Mouse (Mus musculus) heart, adult 8-10 months (tissue): ENCODE data around the gene Daam1. TPM values are rescaled to one million over a fixed set of nuclear protein-coding genes. Genes with fewer than 3 reads are reported as not detected.
"Not testable (repeated sequence)": the region's sequence is repeated elsewhere in the genome, so short reads cannot be mapped to it uniquely, and the experiment has no call there.

Experiments
- DNase-seq: peaks from one replicate; pipeline ENCODE4 v3.0.0; 2022; ENCODE audit warnings: low spot score
- total RNA-seq, 4 experiments: library from RNA; stranded (reverse); gene quantifications; 2 replicates each; pipeline ENCODE4 v1.2.4; 2022

Gene Daam1
- total RNA-seq, 4 experiments from 2014 or later, result 63.9 to 82.9 (median 76.6) TPM

DNA sequence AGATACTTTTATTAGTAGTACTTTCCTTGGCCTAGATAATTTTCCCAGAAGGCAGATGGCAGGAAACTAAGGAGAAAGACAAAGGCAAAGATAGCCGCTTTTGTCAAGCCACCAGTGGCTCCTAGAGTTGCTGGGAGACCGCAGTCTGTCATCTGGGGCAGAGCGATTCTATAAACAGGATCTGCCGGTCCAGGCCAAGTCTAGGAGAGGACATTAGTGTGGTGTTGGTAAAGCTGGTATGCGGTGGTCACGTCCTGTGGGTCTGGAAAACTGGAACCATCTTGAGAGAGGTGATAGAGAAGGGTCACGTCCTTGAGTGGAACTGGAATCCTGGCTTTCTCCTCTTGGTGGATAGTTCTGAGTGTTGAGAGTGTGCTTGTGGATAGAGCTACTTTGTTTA lies 3.2 kb downstream of the Daam1 start:
- peak; percentile 38 for DNase-seq

DNA sequence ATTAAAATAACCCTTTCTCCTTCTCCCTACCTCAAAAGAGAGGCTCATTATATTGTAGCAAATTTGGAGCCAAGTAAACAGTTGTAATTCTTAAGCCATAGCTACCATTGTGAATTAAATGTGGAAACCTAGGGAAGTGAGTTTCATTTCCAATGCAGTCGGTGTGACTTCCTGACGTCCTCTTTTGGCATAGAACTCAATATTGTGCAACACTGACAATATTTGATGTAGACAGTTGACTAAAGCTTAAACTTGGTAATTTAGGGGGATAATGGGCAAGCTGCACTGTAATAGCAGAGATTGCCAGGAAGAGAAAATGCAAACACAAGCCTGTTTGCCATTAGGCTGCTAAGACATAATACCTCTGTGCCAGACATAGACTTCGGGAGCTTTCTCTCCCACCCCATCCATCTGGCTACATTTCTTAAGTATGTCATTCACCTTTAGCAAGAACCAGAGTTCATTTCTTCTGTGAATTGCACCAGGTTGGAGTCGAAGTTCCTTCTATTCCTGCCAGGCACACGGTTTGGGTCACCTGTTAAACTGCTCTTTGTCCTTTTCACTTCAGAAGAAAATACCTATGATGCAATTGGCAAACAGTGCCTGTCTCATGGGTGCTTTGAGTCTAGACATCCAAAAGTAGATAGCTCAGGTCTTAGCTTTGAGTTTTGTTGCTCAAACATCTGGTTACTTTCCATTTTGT lies 5.2 kb downstream of the Daam1 start:
- DNase-seq, result peak; percentile 54

DNA sequence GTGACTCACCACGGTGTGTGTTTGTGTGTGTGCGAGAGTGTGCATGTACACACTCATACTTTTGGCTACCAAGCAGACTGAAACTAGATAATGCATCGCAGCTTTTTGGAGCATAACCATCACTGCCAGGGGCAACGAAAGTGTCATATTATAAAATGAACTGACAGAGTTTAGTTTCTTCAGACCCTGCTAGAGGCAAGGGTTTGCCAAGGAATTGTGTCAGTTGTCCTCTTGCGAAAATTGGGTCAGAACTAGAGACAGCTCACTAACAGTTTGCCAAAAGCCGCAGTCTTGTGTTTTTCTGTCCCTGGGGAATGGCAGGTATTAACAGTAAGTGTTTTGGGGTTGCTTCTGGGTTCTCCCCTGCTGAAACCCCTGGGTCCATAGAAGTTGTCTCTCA lies 5.9 kb downstream of the Daam1 start:
- DNase-seq, result no peak

DNA sequence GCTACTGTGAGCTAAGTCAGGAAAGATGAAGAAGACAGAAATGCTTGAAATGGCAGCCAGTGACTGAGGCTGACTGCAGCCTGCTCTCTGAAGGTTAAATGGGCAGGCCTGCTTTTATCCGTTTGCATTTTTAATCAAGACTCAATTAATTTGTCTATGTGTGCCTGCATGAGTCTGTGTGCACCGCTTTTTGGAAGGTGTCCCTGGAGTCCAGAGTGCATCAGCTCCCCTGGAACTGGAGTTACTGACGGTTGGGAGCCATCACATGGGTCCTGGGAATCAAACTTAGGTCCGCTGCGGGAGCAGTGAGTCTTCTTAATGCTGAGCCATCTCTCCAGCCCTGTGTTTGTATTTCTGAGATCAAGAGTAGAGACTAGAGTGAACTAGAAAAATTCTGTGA lies 6.7 kb downstream of the Daam1 start:
- no peak for DNase-seq

DNA sequence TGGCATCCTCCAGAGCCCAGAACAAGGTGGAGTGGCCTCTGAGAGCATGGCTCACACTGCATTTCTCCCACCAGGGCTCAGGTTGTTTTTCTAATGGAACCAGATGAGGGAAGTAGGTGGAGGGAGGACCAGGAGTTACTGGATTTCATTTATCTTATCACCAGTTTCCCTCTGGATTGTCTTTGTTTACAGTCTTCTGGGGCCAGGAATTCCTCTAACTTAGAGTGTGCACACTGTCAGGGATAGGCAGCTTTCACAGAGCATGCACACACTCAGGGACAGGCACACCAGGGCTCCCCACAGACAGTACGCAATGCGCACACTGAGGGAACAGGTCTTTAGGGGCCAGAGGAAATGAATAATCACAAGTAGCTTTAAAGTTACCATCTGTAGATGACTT lies 7.4 kb downstream of the Daam1 start:
- DNase-seq, result no peak

DNA sequence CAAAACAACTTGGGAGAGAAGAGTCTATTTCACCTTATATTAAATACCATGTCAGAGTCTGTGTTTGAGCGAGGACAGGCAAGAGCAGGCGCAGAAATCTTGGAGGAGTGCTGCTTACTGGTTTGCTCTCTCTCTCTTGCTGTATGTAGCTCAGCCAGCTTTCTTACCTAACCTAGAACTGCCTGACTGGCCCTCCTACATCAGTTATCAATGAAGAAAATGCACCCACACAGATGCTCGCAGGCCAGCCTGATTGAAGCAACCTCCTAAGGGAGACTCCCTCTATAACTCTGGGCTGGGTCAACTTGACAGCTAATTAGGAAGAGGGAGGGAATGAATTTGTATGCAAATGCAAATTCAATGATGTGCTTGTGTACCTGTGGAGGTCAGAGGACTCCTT lies 8.8 kb downstream of the Daam1 start:
- no peak for DNase-seq

DNA sequence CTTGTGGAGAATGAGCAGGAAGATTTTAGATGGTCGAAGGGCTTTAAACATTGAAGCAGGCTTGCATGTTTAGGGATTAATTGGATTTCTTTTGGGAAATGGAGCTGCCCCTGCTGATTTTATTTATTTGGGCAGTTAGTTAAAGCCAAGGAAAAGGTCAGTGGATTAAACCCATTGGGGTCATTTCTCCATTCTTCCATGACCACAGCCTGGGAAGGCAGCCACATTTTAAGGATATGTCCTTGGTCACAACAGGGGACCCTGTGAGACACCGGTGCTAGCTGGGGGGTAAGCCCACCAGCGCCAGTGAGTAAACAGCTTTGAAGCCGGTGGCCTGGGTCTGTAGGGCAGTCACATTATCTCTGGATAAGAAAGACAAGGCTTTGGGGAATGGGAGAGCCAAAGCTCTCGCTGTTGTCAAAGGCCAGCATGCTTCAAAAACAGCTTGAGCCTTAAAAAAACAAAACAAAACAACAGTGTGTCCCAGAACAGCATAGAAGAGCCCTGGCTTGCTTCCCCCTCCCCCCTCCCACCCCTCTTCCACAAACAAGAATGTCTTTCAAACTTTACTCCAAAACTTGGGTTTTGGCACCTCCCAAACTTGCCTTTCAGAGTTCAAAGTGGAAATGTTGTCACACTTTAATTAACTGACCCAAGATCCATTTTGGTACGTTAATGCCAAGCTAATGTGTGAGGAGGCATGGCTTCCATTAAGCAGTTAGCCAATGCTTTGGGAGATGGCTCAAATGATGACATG lies 9.7 kb downstream of the Daam1 start:
- DNase-seq, result no peak

DNA sequence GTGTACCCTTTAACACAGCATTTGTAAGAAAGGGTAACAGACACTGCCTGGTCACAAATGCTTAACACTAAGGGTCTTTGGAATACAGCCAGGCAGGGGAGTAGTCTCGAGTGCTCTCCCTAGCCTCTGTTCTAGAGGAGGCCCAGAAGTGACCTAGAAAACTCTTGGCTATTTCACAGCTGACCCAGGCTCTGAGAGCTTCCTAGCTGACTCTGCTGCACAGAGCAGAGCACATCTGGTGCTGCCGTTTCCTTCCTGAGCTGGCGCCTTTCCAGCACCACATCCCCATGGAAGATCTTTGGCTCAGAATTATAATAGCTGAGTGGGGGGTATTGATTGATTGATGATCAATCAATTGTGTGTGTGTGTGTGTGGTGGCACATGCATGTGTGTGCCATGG lies 11.1 kb downstream of the Daam1 start:
- DNase-seq, result no peak

DNA sequence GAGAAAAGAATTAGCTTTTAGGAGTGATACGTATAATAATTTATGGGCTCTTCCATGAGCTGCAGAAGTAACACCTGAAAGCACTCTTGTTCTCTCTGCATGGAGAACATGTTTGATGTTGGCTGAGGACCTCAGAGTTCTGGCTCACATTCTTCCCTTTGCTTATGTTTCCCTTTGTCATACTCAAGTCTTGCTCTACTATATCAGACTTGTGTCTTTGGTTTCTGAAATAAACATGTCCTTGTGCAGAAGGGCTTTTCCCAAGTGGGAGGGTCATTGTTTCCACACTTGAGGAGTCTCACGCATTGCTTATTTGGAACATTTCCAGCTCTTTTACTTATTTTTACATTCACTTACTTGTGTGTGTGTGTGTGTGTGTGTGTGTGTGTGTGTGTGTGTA lies 11.7 kb downstream of the Daam1 start:
- DNase-seq, result no peak

DNA sequence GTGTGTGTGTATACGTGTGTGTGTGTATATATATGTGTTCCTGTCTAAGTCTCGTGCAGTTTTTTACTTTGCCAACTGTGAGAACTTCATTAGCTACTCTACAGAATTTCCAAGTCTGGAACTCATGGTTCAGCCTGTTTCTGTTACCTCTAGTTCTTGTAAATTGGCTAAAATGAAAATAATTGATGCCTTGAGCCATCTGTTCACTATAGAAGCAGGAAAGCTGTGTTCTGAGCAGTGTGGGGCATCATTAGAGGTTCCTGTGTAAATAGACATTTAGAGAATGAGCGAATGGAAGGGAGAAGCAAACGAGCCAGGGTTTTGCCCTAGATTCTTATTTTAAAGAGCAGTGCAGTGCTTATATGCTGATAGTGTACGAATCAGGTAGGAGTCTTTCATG lies 14.6 kb downstream of the Daam1 start:
- DNase-seq, result no peak

DNA sequence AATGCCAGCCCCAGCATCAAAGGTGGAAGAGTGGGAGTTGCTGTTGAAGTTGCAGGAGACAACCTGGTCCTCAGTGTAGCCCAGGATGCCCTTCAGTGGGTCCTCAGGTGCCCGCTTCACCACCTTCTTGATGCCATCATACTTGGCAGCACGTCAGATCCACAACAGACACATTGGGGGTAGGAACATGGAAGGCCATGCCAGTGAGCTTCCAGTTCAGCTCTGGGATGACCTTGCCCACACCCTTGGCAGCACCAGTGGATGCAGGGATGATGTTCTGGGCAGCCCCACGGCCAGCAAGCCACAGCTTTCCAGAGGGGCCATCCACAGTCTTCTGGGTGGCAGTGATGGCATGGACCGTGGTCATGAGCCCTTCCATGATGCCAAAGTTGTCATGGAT lies 15.5 kb downstream of the Daam1 start:
- not testable (repeated sequence) for DNase-seq

DNA sequence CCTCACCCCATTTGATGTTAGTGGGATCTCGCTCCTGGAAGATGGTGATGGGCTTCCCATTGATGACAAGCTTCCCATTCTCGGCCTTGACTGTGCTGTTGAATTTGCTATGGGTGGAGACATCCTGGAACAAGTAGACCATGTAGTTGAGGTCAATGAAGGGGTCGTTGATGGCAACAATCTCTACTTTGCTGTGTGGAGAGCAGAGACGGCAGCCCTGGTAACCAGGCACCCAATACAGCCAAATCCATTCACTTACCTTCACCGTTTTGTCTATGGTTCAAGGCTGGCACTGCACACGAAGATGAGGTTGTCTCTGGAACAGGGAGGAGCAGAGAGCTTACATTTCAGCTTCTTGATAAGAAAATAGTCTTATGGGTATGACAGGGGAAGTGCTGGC lies 16.1 kb downstream of the Daam1 start:
- DNase-seq, result not testable (repeated sequence)

DNA sequence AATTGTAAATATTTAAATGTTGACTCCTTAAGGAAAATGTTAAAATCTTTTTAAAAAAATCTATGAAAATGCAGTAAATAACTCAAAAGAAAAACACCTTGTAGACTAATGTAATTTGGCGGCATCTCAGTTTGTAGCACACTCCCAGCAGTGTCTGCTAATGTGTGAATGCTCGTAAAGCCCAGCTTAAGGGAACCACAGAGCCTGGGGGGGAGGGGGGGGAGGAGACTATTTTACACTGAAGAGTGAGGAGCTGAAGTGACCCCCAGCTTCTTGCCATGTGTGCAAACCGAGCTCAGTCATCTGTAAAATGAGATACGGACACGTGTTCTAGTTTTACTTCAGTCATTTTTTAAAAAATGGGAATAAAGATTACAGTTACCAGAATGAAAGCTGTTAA lies 16.7 kb downstream of the Daam1 start:
- no peak for DNase-seq

DNA sequence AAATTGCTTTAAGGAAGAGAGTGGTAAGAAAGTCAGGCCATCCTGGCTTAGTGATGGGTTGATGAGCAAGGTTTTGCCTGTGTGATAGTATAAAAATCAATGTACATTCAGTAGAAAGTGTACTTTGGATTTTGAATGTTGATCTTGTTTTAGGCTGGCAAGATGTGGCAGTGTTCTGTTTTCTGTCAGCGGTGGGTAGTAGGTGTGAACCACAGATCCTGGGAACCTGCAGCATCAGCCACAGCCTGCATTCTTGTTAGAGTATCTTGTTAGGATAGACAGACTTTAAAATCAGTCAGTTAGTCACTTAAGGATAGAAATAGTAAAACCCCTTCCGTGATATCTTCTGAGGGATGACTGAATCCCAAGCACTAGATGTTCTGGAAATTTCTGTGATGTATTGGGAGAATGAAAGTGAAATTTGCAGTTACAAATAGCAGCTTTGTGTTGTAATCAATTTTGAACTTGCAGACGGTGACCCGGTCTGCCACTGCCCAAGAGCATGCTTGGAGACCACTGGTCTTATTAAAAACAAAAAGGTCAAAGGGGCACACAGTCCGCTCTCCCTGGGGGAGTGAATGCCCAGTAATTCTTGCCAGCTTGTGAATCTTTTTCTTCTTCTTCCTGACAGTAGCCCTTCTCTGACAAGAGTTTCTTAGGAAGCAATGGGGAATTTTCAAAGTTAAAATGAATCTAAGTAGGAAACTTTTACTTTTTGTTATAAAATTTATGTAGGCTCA lies 17.3 kb downstream of the Daam1 start:
- no peak for DNase-seq

DNA sequence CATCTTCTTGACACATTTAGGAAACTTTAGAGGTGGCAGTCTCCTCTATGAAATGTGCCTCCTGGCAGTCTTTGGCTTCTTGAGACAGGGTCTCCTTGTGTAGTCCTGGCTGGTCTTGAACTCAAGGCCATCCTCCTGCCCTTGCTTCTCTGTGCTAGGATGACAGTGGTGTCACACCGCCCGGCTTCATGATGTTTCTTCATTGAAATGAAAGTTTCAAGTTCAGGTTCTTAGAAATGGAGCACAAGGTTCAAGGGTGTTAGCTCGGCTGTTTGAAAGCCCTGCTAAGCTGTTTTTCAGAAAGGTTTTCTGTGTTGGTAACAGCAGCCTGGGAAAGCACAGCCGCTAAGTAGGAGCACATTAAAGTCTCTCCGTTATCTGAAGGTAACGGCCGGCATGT lies 18.2 kb downstream of the Daam1 start:
- DNase-seq, result no peak

DNA sequence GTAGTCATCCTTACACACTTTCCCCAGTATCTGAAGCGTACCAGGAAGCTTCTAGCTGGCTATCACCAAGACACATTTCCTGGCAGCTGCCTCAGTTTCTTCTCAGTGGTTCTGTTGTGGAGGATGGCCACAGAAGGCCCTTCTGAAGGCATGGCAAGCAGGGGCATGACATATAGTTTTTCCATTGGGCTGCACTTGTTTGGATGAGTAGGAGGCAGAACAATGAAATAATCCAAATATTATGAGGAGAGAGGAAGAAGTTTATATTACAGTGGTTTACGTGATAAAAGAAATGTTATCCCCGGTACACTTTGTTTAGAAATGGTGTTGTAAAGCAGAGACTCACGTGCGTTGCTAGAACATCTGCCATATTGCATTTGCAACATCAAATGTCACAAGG lies 19.3 kb downstream of the Daam1 start:
- DNase-seq, result no peak

DNA sequence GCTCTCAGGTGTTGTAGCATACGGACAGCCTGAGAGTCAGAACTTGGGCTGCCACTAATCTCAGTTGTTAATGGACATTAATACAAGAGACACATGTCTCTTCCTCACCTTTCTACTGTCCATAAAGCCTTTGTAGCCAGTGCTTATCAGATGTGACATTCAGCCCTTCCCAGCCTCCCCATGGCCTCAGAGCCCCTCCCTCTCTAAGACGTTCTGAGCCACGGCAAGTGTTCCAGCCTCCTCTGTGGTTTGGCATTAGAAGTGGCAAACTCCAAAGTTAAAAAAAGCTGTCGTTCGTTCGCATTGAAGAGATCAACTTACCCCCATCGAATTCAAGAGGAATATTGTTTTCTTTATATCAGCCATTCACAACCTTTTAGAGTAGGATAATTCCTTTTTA lies 21.8 kb downstream of the Daam1 start:
- no peak for DNase-seq

DNA sequence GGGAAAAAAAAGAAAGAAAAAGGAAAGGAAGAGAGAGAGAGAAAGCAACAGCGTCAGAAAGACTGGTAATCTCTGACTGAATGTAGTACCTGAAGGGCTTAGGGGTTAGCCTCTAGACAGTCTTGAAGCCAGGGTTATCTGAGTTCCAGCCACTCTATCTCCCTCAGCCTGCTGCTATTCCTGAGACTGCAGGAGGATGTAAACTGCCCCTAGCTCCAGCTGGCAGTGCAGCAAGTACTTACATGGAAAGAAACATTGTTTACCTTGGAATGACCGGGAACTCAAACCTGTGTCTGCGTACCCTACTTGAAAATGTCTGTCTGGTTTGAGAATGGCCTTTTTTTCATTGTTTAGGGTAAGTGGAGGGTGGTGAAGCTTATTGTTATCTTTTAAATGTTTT lies 22.8 kb downstream of the Daam1 start:
- DNase-seq, result no peak

DNA sequence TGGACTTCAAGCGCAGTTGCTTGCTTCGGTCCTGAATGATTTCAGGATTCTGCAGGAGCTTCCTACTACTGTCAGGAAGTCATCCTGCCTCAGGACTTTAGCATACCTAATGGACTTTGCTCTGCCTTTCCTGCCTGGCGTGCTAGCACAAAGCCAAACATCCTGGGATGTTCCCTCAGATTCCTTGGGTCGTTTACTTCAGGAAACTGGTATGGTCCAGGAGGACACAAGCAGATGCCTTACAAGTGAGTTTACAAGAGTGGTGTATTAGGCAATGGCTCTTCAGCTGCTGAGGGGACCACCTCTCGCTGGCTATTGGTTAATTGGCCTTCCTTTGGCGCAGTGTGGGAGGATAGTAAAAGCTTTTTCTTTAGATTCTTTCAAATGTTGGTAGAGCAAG lies 23.3 kb downstream of the Daam1 start:
- DNase-seq, result no peak

DNA sequence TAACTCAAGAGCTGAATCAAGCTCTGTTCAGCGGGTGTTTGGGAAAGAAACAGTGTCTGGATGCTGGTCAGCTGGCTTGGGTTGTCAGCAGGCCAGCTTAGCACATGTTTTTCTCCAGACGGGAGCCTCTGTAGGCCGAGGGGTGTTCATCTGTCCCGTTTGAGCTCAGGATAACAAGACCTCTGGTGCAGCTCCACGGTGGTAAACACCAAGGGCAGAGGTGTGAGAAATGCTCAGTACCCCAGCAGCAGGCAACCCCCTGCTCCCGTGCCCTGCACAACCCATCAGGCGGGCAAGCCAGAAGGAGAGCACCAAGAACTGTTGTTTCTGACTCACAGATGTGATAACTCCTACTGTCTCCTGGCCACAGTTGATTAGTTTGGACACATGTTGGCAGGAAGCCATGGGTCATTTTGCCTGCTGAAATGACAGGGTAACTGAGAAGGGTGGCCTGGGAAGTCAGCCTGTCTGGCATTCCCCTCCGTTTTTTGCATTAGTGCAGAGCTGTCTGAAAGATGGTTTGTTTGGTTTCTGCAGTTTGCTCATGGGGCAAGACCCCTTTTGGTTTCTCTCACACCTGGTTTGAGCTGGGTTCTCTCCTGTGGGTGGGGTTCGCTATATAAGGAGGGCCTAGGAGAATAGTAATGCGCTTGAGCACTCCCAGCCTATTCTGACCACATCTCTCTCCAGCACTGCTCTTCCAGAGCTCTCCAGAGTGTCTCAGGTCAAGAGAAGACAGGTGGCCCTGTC lies 25.0 kb downstream of the Daam1 start:
- DNase-seq, result peak; percentile 70

DNA sequence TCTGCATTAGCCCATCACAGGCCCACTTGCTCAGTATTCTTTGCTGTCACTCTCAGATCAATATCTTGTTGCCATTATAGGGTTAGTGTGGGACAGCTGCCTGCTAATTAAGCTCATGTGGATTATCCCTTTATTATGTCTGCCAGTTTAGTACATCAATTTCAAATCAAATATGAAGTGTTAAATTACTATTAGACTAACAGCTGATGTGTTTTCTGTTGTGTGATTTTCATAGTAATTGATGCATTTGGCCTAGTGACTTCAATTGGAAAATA lies 25.5 kb downstream of the Daam1 start:
- no peak for DNase-seq

DNA sequence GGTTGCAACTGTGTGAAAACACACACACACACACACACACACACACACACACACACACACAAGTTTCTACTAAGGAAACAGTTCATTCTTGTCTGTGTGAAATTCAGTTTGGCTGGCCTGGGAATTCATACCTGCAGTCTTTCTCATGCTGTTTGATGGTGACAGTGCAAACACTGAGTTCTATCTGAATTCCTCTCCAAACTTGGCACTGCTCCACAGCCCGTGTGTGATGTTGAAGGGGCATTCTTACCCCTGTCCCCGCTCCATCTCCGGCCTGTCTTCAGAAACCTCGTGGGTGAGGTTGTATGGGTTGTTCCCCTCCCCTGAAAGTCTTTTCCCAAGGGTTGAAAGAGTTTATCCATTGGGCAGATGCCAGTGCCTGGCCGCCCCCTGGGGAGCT lies 28.2 kb downstream of the Daam1 start:
- DNase-seq, result no peak
